Mouse (Mus musculus): Measurements from ENCODE around the gene Rb1. TPM values are rescaled to one million over a fixed set of nuclear protein-coding genes. Genes with fewer than 3 reads are reported as not detected.

The Rb1 gene
- total and polyA plus RNA-seq, 3 experiments: 6.3 to 13.2 TPM; not detected in 1

DNA sequence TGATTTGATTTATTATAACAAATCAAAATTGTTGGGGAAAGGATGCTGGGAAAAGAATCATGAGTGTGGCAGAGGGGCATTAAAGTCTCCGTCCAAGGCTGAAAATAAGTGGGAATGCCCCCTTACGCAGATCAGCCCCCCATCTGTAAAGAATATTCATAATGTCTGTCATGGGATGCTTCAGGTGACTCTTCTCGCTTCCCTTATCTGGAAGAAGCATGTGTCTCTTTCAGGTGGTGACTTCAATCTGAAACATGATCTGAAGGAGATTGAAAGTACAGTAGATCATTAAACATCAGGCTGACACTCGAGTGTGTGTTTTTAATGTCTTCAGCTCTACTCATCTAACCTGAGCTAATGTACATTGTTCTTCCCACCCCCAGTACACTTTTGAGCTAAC is 180.1 kb downstream of the Rb1 start:
- Histone ChIP-seq H3K9ac (ENCODE audit: control insufficient read depth, low read depth, low read length, poor library complexity, severe bottlenecking) (no peak overlapping the region), H3K4me3 (ENCODE audit: control insufficient read depth in 1 of 2, insufficient read depth in 1 of 2, low read depth in 2 of 2, low read length in 2 of 2) (no peak overlapping the region), H3K4me1 (ENCODE audit: control insufficient read depth in 1 of 2, insufficient read depth in 2 of 2, low read length in 2 of 2) (peaks cover 0 to 6% of the 10 kb centered on the region in 2 experiments), H3K9me3 (replicated peaks; ENCODE audit: insufficient read depth, low read length) (no peaks in the 10 kb centered on the region), H3K79me2 (ENCODE audit: control insufficient read depth, insufficient read depth, low read length, poor library complexity) (peaks cover 11% of the 10 kb centered on the region), H3K36me3 (ENCODE audit: control insufficient read depth in 1 of 2, insufficient read depth in 2 of 2, low read length in 2 of 2) (peaks cover 0 to 6% of the 10 kb centered on the region in 2 experiments; a peak in 2 of 4 replicates), H3K27ac (ENCODE audit: control insufficient read depth, low read depth, low read length) (no peak overlapping the region), H3K27me3 (ENCODE audit: control insufficient read depth in 1 of 2, insufficient read depth in 2 of 2, low read length in 2 of 2) (no peaks in the 10 kb centered on the region)
- TF ChIP-seq EP300 (IDR thresholded peaks at IDR 0.05; ENCODE audit: low read depth in 1 of 2, low read length in 2 of 2): no peak
- TF ChIP-seq RCOR1 (IDR thresholded peaks at IDR 0.05; ENCODE audit: low read depth, low read length): no peak
- DNase-seq (ENCODE audit: low read depth, low spot score): no peak

- H3K9ac ChIP-seq (ENCODE audit: control insufficient read depth, low read depth, low read length, poor library complexity, severe bottlenecking): peak overlapping the region; percentile 89
- H3K79me2 ChIP-seq (ENCODE audit: control insufficient read depth, insufficient read depth, low read length, poor library complexity): peaks cover 11% of the 10 kb centered on the region
- peak overlapping the region; percentile 55 to 59 for H3K4me3 ChIP-seq (ENCODE audit: control insufficient read depth in 1 of 2, insufficient read depth in 1 of 2, low read depth in 2 of 2, low read length in 2 of 2)
- H3K4me1 ChIP-seq (ENCODE audit: control insufficient read depth in 1 of 2, insufficient read depth in 2 of 2, low read length in 2 of 2): peaks cover 0 to 6% of the 10 kb centered on the region in 2 experiments
- TF ChIP-seq NRF1 (IDR thresholded peaks at IDR 0.05; ENCODE audit: insufficient read depth, low read depth, low read length, poor library complexity, severe bottlenecking) (no peak), KAT2A (conservative IDR thresholded peaks at IDR 0.05; ENCODE audit: low read depth, low read length) (no peak), GABPA (IDR thresholded peaks at IDR 0.05; ENCODE audit: low read depth, low read length) (no peak), JUND (IDR thresholded peaks at IDR 0.05; ENCODE audit: low read depth, low read length) (no peak), SMC3 (IDR thresholded peaks at IDR 0.05; ENCODE audit: low read depth, low read length) (no peak), ZC3H11A (IDR thresholded peaks at IDR 0.05; ENCODE audit: low read depth, low read length) (no peak), GATA1 (IDR thresholded peaks at IDR 0.05; ENCODE audit: low read depth, low read length) (no peak), ELF1 (IDR thresholded peaks at IDR 0.05; ENCODE audit: low read depth, low read length) (no peak), MAFK (IDR thresholded peaks at IDR 0.05; ENCODE audit: borderline replicate concordance, low read depth, low read length) (no peak), HCFC1 (IDR thresholded peaks at IDR 0.05; ENCODE audit: low read depth, low read length) (no peak; the same call in 1 of the 2 replicates), NELFE (IDR thresholded peaks at IDR 0.05; ENCODE audit: low read depth, low read length) (no peak), MYC (IDR thresholded peaks at IDR 0.05; ENCODE audit: low read depth, low read length) (0 out of 2 replicates have a peak, but pooled peaks have one; percentile 7), ZMIZ1 (IDR thresholded peaks at IDR 0.05; ENCODE audit: low read depth, low read length) (peak; percentile 5; the same call in 1 of the 2 replicates), MAZ (IDR thresholded peaks at IDR 0.05; ENCODE audit: low read depth, low read length) (no peak)
- no peaks in the 10 kb centered on the region for H3K9me3 ChIP-seq (replicated peaks; ENCODE audit: insufficient read depth, low read length)
- peaks cover 0 to 6% of the 10 kb centered on the region in 2 experiments; a peak in 2 of 4 replicates for H3K36me3 ChIP-seq (ENCODE audit: control insufficient read depth in 1 of 2, insufficient read depth in 2 of 2, low read length in 2 of 2)
- DNase-seq (ENCODE audit: low read depth, low spot score): no peak
- peak overlapping the region; percentile 72 for H3K27ac ChIP-seq (ENCODE audit: control insufficient read depth, low read depth, low read length)
- no peaks in the 10 kb centered on the region for H3K27me3 ChIP-seq (ENCODE audit: control insufficient read depth in 1 of 2, insufficient read depth in 2 of 2, low read length in 2 of 2)
Observed at GRCm38 (mm10) chr14:73143710-73144420, 181.8 kb downstream of the Rb1 start.

All from MEL (cell line).